Mouse (Mus musculus) midbrain, embryonic 15.5 days (tissue): ENCODE data around the gene Abr. TPM values are rescaled to one million over a fixed set of nuclear protein-coding genes. Genes with fewer than 3 reads are reported as not detected.

Experiments
- ATAC-seq: fragments of 200-750 bp; cut with Nextera tagmentation; replicated peaks from 2 replicates; pipeline ENCODE4 v1.8.0; 2017; ENCODE audit warnings: moderate TSS enrichment
- H3K27ac ChIP-seq: fragments of 300-500 bp; sonication (generic); 2 replicates; pipeline ENCODE4 v1.5.1; 2015; ENCODE audit warnings: mild to moderate bottlenecking, inconsistent platforms
- H3K27me3 ChIP-seq: fragments of 300-500 bp; sonication (generic); replicated peaks from 2 replicates; pipeline ENCODE4 v1.6.1; 2015; ENCODE audit warnings: inconsistent platforms
- H3K36me3 ChIP-seq: fragments of 300-500 bp; sonication (generic); replicated peaks from 2 replicates; pipeline ENCODE4 v1.6.1; 2015; ENCODE audit warnings: inconsistent platforms
- H3K4me1 ChIP-seq: fragments of 300-500 bp; sonication (generic); 2 replicates; pipeline ENCODE4 v1.6.1; 2015; ENCODE audit warnings: inconsistent platforms
- H3K4me2 ChIP-seq: fragments of 300-500 bp; sonication (generic); 2 replicates; pipeline ENCODE4 v1.6.1; 2015; ENCODE audit warnings: inconsistent platforms, mild to moderate bottlenecking, moderate library complexity
- H3K4me3 ChIP-seq: fragments of 300-500 bp; sonication (generic); 2 replicates; pipeline ENCODE4 v1.5.1; 2015; ENCODE audit warnings: mild to moderate bottlenecking, inconsistent platforms
- H3K9ac ChIP-seq: fragments of 300-500 bp; sonication (generic); 2 replicates; pipeline ENCODE4 v1.6.1; 2015; ENCODE audit warnings: mild to moderate bottlenecking, inconsistent platforms
- H3K9me3 ChIP-seq: fragments of 300-500 bp; sonication (generic); 2 replicates; pipeline ENCODE4 v1.6.1; 2016; ENCODE audit warnings: inconsistent platforms
- WGBS: fragments of 180-500 bp; shearing (Covaris S2); methylation state at CpG from one replicate; pipeline ENCODE4 v1.1.7; 2015; ENCODE audit warnings: mixed read lengths; 5-methylcytosine and 5-hydroxymethylcytosine counted together
- polyA plus RNA-seq: library from polyadenylated mRNA; unstranded; fragments of >200 nt; fragmentation: Nextera tagmentation; extraction: Ambion mirVana; gene quantifications from 2 replicates; pipeline ENCODE4 v1.2.1, GENCODE M21; 2015

Abr gene
- polyA plus RNA-seq, result 127 and 128 TPM in 2 replicates

- Histone ChIP-seq H3K4me1 (peaks cover 23% of the 10 kb centered on the region), H3K4me2 (peak within 1 kb of the TSS; percentile 100), H3K9ac (peak within 1 kb of the TSS; percentile 40), H3K36me3 (no peaks in the 10 kb centered on the region), H3K9me3 (no peaks in the 10 kb centered on the region), H3K27ac (no peak within 1 kb of the TSS), H3K27me3 (peaks cover 20% of the 10 kb centered on the region), H3K4me3 (peak within 1 kb of the TSS; percentile 57)
- peak; percentile 23; the same call in 1 of the 2 replicates for ATAC-seq
- under 1% methylated on average over 31 of the region's 31 CpGs for WGBS
These were observed at the start of gene Abr for GRCm38 (mm10) chr11:76622152-76622565. TSS of gene Abr (minus strand) at chr11:76622314.

GRCm38 (mm10) chr11:76667807-76668206 is 45.7 kb upstream of the Abr start:
- peaks cover 14% of the 10 kb centered on the region for H3K4me1 ChIP-seq
- H3K36me3 ChIP-seq, result no peaks in the 10 kb centered on the region
- WGBS, result 29% methylated on average over 4 of the region's 4 CpGs
- H3K9me3 ChIP-seq, result no peaks in the 10 kb centered on the region
- peaks cover 43% of the 10 kb centered on the region for H3K27me3 ChIP-seq
- H3K9ac ChIP-seq, result no peak overlapping the region
- no peak overlapping the region for H3K4me2 ChIP-seq
- no peak overlapping the region for H3K27ac ChIP-seq
- no peak for ATAC-seq
- H3K4me3 ChIP-seq, result no peak overlapping the region

GRCm38 (mm10) chr11:76666002-76666649 is 44.0 kb upstream of the Abr start:
- WGBS, result 8% methylated on average over 35 of the region's 35 CpGs
- Histone ChIP-seq H3K9ac (peak overlapping the region; percentile 54), H3K9me3 (no peaks in the 10 kb centered on the region), H3K27me3 (peaks cover 26% of the 10 kb centered on the region), H3K4me1 (peaks cover 11% of the 10 kb centered on the region), H3K4me2 (peak overlapping the region; percentile 86), H3K4me3 (peak overlapping the region; percentile 43), H3K36me3 (no peaks in the 10 kb centered on the region), H3K27ac (no peak overlapping the region)
- ATAC-seq, result no peak

- Histone ChIP-seq H3K36me3 (no peaks in the 10 kb centered on the region), H3K9ac (no peak overlapping the region), H3K27me3 (0 out of 2 replicates have a peak, but pooled peaks cover 4% of the 10 kb centered on the region), H3K4me3 (no peak overlapping the region), H3K9me3 (no peaks in the 10 kb centered on the region), H3K27ac (no peak overlapping the region), H3K4me2 (no peak overlapping the region), H3K4me1 (peaks cover 11% of the 10 kb centered on the region)
- ATAC-seq, result no peak
- WGBS, result 71% methylated on average over 7 of the region's 7 CpGs
These were observed 39.8 kb upstream of the Abr start for GRCm38 (mm10) chr11:76661790-76662468.

GRCm38 (mm10) chr11:76659138-76659930 is 37.2 kb upstream of the Abr start:
- 0 out of 2 replicates have a peak, but pooled peaks cover 4% of the 10 kb centered on the region for H3K27me3 ChIP-seq
- no peak overlapping the region for H3K9ac ChIP-seq
- H3K27ac ChIP-seq, result no peak overlapping the region
- no peak for ATAC-seq
- H3K9me3 ChIP-seq, result no peaks in the 10 kb centered on the region
- WGBS, result 75% methylated on average over 14 of the region's 14 CpGs
- H3K36me3 ChIP-seq, result no peaks in the 10 kb centered on the region
- H3K4me1 ChIP-seq, result no peaks in the 10 kb centered on the region
- H3K4me3 ChIP-seq, result no peak overlapping the region
- no peak overlapping the region for H3K4me2 ChIP-seq

GRCm38 (mm10) chr11:76657450-76657970 is 35.4 kb upstream of the Abr start:
- no peaks in the 10 kb centered on the region for H3K27me3 ChIP-seq
- WGBS, result 48% methylated on average over 4 of the region's 4 CpGs
- no peak overlapping the region for H3K27ac ChIP-seq
- H3K36me3 ChIP-seq, result no peaks in the 10 kb centered on the region
- no peak overlapping the region for H3K4me3 ChIP-seq
- no peak for ATAC-seq
- no peaks in the 10 kb centered on the region for H3K9me3 ChIP-seq
- H3K4me1 ChIP-seq, result no peaks in the 10 kb centered on the region
- no peak overlapping the region for H3K4me2 ChIP-seq
- H3K9ac ChIP-seq, result no peak overlapping the region

- no peak overlapping the region for H3K9ac ChIP-seq
- no peak for ATAC-seq
- no peaks in the 10 kb centered on the region for H3K4me1 ChIP-seq
- no peaks in the 10 kb centered on the region for H3K27me3 ChIP-seq
- H3K4me2 ChIP-seq, result no peak overlapping the region
- no peaks in the 10 kb centered on the region for H3K9me3 ChIP-seq
- 9% methylated on average over 10 of the region's 10 CpGs for WGBS
- H3K4me3 ChIP-seq, result no peak overlapping the region
- no peaks in the 10 kb centered on the region for H3K36me3 ChIP-seq
- H3K27ac ChIP-seq, result no peak overlapping the region
These were observed 33.0 kb upstream of the Abr start for GRCm38 (mm10) chr11:76655106-76655505.

GRCm38 (mm10) chr11:76652838-76653334 is 30.8 kb upstream of the Abr start:
- Histone ChIP-seq H3K9me3 (no peaks in the 10 kb centered on the region), H3K4me3 (no peak overlapping the region), H3K27ac (no peak overlapping the region), H3K36me3 (no peaks in the 10 kb centered on the region), H3K4me1 (no peaks in the 10 kb centered on the region), H3K4me2 (no peak overlapping the region), H3K27me3 (no peaks in the 10 kb centered on the region), H3K9ac (no peak overlapping the region)
- no peak for ATAC-seq
- 44% methylated on average over 3 of the region's 3 CpGs for WGBS

GRCm38 (mm10) chr11:76650862-76651560 is 28.9 kb upstream of the Abr start:
- Histone ChIP-seq H3K27me3 (no peaks in the 10 kb centered on the region), H3K4me1 (peaks cover 17% of the 10 kb centered on the region), H3K36me3 (no peaks in the 10 kb centered on the region), H3K4me2 (no peak overlapping the region), H3K9ac (no peak overlapping the region), H3K4me3 (no peak overlapping the region), H3K9me3 (no peaks in the 10 kb centered on the region), H3K27ac (no peak overlapping the region)
- ATAC-seq, result no peak
- WGBS, result 71% methylated on average over 11 of the region's 14 CpGs

- H3K27me3 ChIP-seq, result no peaks in the 10 kb centered on the region
- H3K36me3 ChIP-seq, result no peaks in the 10 kb centered on the region
- H3K4me2 ChIP-seq, result peak overlapping the region; percentile 39
- H3K9me3 ChIP-seq, result no peaks in the 10 kb centered on the region
- 0 out of 2 replicates have a peak overlapping the region, but pooled peaks have one; percentile 4 for H3K4me3 ChIP-seq
- H3K9ac ChIP-seq, result no peak overlapping the region
- peak overlapping the region; percentile 61; the same call in 1 of the 2 replicates for H3K27ac ChIP-seq
- no peak for ATAC-seq
- 9% methylated on average over 9 of the region's 9 CpGs for WGBS
- H3K4me1 ChIP-seq, result peaks cover 33% of the 10 kb centered on the region
These were observed 25.4 kb upstream of the Abr start for GRCm38 (mm10) chr11:76647500-76647899.

GRCm38 (mm10) chr11:76647062-76647461 is 24.9 kb upstream of the Abr start:
- Histone ChIP-seq H3K4me1 (peaks cover 33% of the 10 kb centered on the region), H3K9me3 (no peaks in the 10 kb centered on the region), H3K4me3 (0 out of 2 replicates have a peak overlapping the region, but pooled peaks have one; percentile 4), H3K27me3 (no peaks in the 10 kb centered on the region), H3K27ac (peak overlapping the region; percentile 61; the same call in 1 of the 2 replicates), H3K36me3 (no peaks in the 10 kb centered on the region), H3K4me2 (peak overlapping the region; percentile 39), H3K9ac (peak overlapping the region; percentile 11; the same call in 1 of the 2 replicates)
- ATAC-seq, result peak; percentile 43
- 4% methylated on average over 7 of the region's 7 CpGs for WGBS
